Mouse (Mus musculus): ENCODE data around the gene Mdh1. TPM values are rescaled to one million over a fixed set of nuclear protein-coding genes. Genes with fewer than 3 reads are reported as not detected.

The Mdh1 gene
- polyA plus RNA-seq (2015; fragmentation: Nextera tagmentation; extraction: Ambion mirVana), result 667 and 775 TPM in 2 replicates

- Histone ChIP-seq H3K27ac (ENCODE audit: low read depth, low read length) (peak within 1 kb of the TSS; percentile 90), H3K9ac (ENCODE audit: low read depth, low read length) (peak within 1 kb of the TSS; percentile 86), H3K4me1 (ENCODE audit: control insufficient read depth, insufficient read depth, low read depth, low read length) (peaks cover 25% of the 10 kb centered on the region), H3K4me3 (ENCODE audit: low read length) (peak within 1 kb of the TSS; percentile 83), H3K9me3 (ENCODE audit: control insufficient read depth, low read length) (no peaks in the 10 kb centered on the region), H3K27me3 (replicated peaks; ENCODE audit: control insufficient read depth, insufficient read depth, low read length) (no peaks in the 10 kb centered on the region), H3K36me3 (ENCODE audit: control insufficient read depth, insufficient read depth, low read length) (no peaks in the 10 kb centered on the region), H3K4me2 (ENCODE audit: low read length) (peak within 1 kb of the TSS; percentile 76)
- WGBS, result under 1% methylated on average over 42 of the region's 42 CpGs
- peak; percentile 99 for ATAC-seq
These were observed at the start of gene Mdh1, which contains the start of gene Wdpcp for GRCm38 (mm10) chr11:21571700-21572381. Mdh1 (minus strand) TSS chr11:21572367. Wdpcp (plus strand) TSS chr11:21572235.

- Histone ChIP-seq H3K4me2 (ENCODE audit: low read length) (no peak overlapping the region), H3K4me3 (ENCODE audit: low read length) (no peak overlapping the region), H3K9ac (ENCODE audit: low read depth, low read length) (no peak overlapping the region), H3K9me3 (ENCODE audit: control insufficient read depth, low read length) (no peaks in the 10 kb centered on the region), H3K27me3 (replicated peaks; ENCODE audit: control insufficient read depth, insufficient read depth, low read length) (no peaks in the 10 kb centered on the region), H3K27ac (ENCODE audit: low read depth, low read length) (no peak overlapping the region), H3K4me1 (ENCODE audit: control insufficient read depth, insufficient read depth, low read depth, low read length) (no peaks in the 10 kb centered on the region), H3K36me3 (ENCODE audit: control insufficient read depth, insufficient read depth, low read length) (no peaks in the 10 kb centered on the region)
- no peak for ATAC-seq
These were observed 43.7 kb upstream of the Mdh1 start for GRCm38 (mm10) chr11:21615915-21616314.

DNA sequence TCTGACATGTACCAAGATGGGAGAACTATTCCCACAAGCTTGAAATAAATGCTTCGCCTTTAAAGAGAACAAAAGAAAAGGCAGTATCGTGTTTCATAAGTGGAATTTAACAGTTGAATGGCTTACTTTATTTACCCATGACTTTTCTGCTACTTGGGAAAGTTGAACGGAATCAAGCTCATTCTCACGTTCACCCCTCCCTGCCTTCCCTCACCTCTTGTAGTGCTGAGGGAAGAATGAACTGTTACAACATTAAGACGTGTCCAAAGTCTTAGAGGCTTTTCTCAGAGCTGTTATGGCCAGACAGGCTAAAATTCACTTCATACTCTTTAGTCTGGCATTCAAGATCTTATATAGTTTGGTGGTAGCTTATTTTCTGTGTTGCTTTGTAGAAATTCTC, 30.3 kb upstream of the Mdh1 start:
- no peaks in the 10 kb centered on the region for H3K36me3 ChIP-seq (ENCODE audit: control insufficient read depth, insufficient read depth, low read length)
- H3K4me2 ChIP-seq (ENCODE audit: low read length), result no peak overlapping the region
- no peaks in the 10 kb centered on the region for H3K4me1 ChIP-seq (ENCODE audit: control insufficient read depth, insufficient read depth, low read depth, low read length)
- no peak for ATAC-seq
- WGBS, result 67% methylated on average over 5 of the region's 5 CpGs
- H3K4me3 ChIP-seq (ENCODE audit: low read length), result no peak overlapping the region
- H3K27ac ChIP-seq (ENCODE audit: low read depth, low read length), result no peak overlapping the region
- H3K9ac ChIP-seq (ENCODE audit: low read depth, low read length), result no peak overlapping the region
- H3K9me3 ChIP-seq (ENCODE audit: control insufficient read depth, low read length), result no peaks in the 10 kb centered on the region
- H3K27me3 ChIP-seq (replicated peaks; ENCODE audit: control insufficient read depth, insufficient read depth, low read length), result no peaks in the 10 kb centered on the region

- Histone ChIP-seq H3K9me3 (ENCODE audit: control insufficient read depth, low read length) (no peaks in the 10 kb centered on the region), H3K27ac (ENCODE audit: low read depth, low read length) (no peak overlapping the region), H3K9ac (ENCODE audit: low read depth, low read length) (no peak overlapping the region), H3K36me3 (ENCODE audit: control insufficient read depth, insufficient read depth, low read length) (no peaks in the 10 kb centered on the region), H3K4me1 (ENCODE audit: control insufficient read depth, insufficient read depth, low read depth, low read length) (no peaks in the 10 kb centered on the region), H3K4me2 (ENCODE audit: low read length) (no peak overlapping the region), H3K27me3 (replicated peaks; ENCODE audit: control insufficient read depth, insufficient read depth, low read length) (no peaks in the 10 kb centered on the region), H3K4me3 (ENCODE audit: low read length) (no peak overlapping the region)
- WGBS, result 42% methylated on average over 1 of the region's 1 CpGs
- no peak for ATAC-seq
These were observed 11.1 kb upstream of the Mdh1 start for GRCm38 (mm10) chr11:21583286-21583685.

- Histone ChIP-seq H3K4me1 (ENCODE audit: control insufficient read depth, insufficient read depth, low read depth, low read length) (no peaks in the 10 kb centered on the region), H3K27ac (ENCODE audit: low read depth, low read length) (no peak overlapping the region), H3K9me3 (ENCODE audit: control insufficient read depth, low read length) (no peaks in the 10 kb centered on the region), H3K9ac (ENCODE audit: low read depth, low read length) (no peak overlapping the region), H3K36me3 (ENCODE audit: control insufficient read depth, insufficient read depth, low read length) (no peaks in the 10 kb centered on the region), H3K27me3 (replicated peaks; ENCODE audit: control insufficient read depth, insufficient read depth, low read length) (no peaks in the 10 kb centered on the region), H3K4me3 (ENCODE audit: low read length) (no peak overlapping the region), H3K4me2 (ENCODE audit: low read length) (no peak overlapping the region)
- ATAC-seq, result no peak
- WGBS, result 80% methylated on average over 7 of the region's 7 CpGs
These were observed 9.3 kb upstream of the Mdh1 start for GRCm38 (mm10) chr11:21581472-21581871.

GRCm38 (mm10) chr11:21570973-21571372, 1.2 kb downstream of the Mdh1 start:
- H3K27me3 ChIP-seq (replicated peaks; ENCODE audit: control insufficient read depth, insufficient read depth, low read length), result no peaks in the 10 kb centered on the region
- peak overlapping the region; percentile 90; the same call in 1 of the 2 replicates for H3K27ac ChIP-seq (ENCODE audit: low read depth, low read length)
- peaks cover 6% of the 10 kb centered on the region for H3K36me3 ChIP-seq (ENCODE audit: control insufficient read depth, insufficient read depth, low read length)
- no peaks in the 10 kb centered on the region for H3K9me3 ChIP-seq (ENCODE audit: control insufficient read depth, low read length)
- peak overlapping the region; percentile 83 for H3K4me3 ChIP-seq (ENCODE audit: low read length)
- H3K4me1 ChIP-seq (ENCODE audit: control insufficient read depth, insufficient read depth, low read depth, low read length), result peaks cover 25% of the 10 kb centered on the region
- H3K9ac ChIP-seq (ENCODE audit: low read depth, low read length), result peak overlapping the region; percentile 86
- ATAC-seq, result no peak
- H3K4me2 ChIP-seq (ENCODE audit: low read length), result peak overlapping the region; percentile 76
- WGBS, result 12% methylated on average over 10 of the region's 10 CpGs

DNA sequence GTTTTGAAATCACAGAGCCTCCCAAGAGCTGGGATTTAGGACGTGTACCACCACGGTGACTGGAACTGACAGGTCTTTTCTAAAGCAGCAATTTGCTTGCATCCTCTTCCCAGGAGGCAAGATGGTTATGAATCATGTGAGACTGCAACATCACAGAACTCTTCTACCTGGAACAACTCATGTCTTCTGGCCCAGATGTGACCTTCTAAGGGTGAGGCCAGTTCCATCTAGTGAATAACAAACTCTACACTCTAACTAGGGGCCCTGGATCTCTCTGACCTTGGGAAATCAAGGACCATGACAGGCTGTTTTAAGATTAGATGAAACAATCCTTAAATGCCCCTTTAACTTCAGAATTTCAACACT, 2.1 kb downstream of the Mdh1 start:
- Histone ChIP-seq H3K27ac (ENCODE audit: low read depth, low read length) (0 out of 2 replicates have a peak overlapping the region, but pooled peaks have one; percentile 34), H3K9ac (ENCODE audit: low read depth, low read length) (no peak overlapping the region), H3K4me2 (ENCODE audit: low read length) (peak overlapping the region; percentile 45), H3K4me3 (ENCODE audit: low read length) (peak overlapping the region; percentile 6; the same call in 1 of the 2 replicates), H3K9me3 (ENCODE audit: control insufficient read depth, low read length) (no peaks in the 10 kb centered on the region), H3K4me1 (ENCODE audit: control insufficient read depth, insufficient read depth, low read depth, low read length) (peaks cover 25% of the 10 kb centered on the region), H3K27me3 (replicated peaks; ENCODE audit: control insufficient read depth, insufficient read depth, low read length) (no peaks in the 10 kb centered on the region), H3K36me3 (ENCODE audit: control insufficient read depth, insufficient read depth, low read length) (peaks cover 12% of the 10 kb centered on the region)
- ATAC-seq, result no peak
- WGBS, result 43% methylated on average over 2 of the region's 2 CpGs

DNA sequence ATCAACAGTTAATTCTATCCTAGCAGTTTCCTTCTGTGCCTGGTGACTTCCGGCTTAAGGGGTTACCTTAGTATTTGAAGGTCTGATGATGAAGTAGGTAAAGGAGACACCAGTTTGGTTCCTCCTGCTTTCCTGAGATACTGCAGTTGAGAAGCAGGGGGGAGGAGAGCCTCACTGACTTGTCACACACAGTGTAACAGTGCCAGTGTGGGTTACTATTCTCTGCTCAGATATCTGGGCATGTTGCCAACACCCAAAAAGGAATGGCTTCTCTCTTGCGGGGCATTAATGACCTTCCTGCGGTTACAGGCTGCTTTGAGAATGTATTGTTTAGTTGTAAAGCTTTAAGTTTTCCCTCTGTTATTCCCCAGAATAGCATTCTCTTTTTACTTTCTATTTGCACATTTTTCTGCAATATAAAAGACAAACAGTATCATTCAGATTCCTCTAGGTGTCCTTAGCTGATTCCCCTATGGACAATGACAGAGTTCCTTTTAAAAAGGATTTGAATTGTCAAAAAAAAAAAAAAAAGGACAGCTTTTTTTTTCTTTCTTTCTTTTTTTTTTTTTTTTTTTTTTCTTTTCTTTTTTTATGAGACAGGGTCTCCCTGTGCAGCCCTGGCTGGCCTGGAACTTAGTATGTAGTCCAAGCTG, 2.6 kb downstream of the Mdh1 start:
- peaks cover 16% of the 10 kb centered on the region for H3K36me3 ChIP-seq (ENCODE audit: control insufficient read depth, insufficient read depth, low read length)
- H3K9me3 ChIP-seq (ENCODE audit: control insufficient read depth, low read length), result no peaks in the 10 kb centered on the region
- H3K27ac ChIP-seq (ENCODE audit: low read depth, low read length), result peak overlapping the region; percentile 34; the same call in 1 of the 2 replicates
- H3K4me1 ChIP-seq (ENCODE audit: control insufficient read depth, insufficient read depth, low read depth, low read length), result peaks cover 25% of the 10 kb centered on the region
- H3K27me3 ChIP-seq (replicated peaks; ENCODE audit: control insufficient read depth, insufficient read depth, low read length), result no peaks in the 10 kb centered on the region
- peak overlapping the region; percentile 2; the same call in 1 of the 2 replicates for H3K4me3 ChIP-seq (ENCODE audit: low read length)
- no peak overlapping the region for H3K9ac ChIP-seq (ENCODE audit: low read depth, low read length)
- ATAC-seq, result no peak
- 40% methylated on average over 3 of the region's 3 CpGs for WGBS
- peak overlapping the region; percentile 45 for H3K4me2 ChIP-seq (ENCODE audit: low read length)

- 63% methylated on average over 5 of the region's 5 CpGs for WGBS
These were observed 3.2 kb downstream of the Mdh1 start for GRCm38 (mm10) chr11:21569002-21569401.

More at GRCm38 (mm10) chr11:21569002-21569401, 3.2 kb downstream of the Mdh1 start:
- peaks cover 25% of the 10 kb centered on the region for H3K4me1 ChIP-seq (ENCODE audit: control insufficient read depth, insufficient read depth, low read depth, low read length)
- peaks cover 17% of the 10 kb centered on the region for H3K36me3 ChIP-seq (ENCODE audit: control insufficient read depth, insufficient read depth, low read length)
- no peak for ATAC-seq
- H3K4me3 ChIP-seq (ENCODE audit: low read length), result no peak overlapping the region
- H3K4me2 ChIP-seq (ENCODE audit: low read length), result peak overlapping the region; percentile 32
- H3K9ac ChIP-seq (ENCODE audit: low read depth, low read length), result no peak overlapping the region
- no peaks in the 10 kb centered on the region for H3K9me3 ChIP-seq (ENCODE audit: control insufficient read depth, low read length)
- no peaks in the 10 kb centered on the region for H3K27me3 ChIP-seq (replicated peaks; ENCODE audit: control insufficient read depth, insufficient read depth, low read length)
- H3K27ac ChIP-seq (ENCODE audit: low read depth, low read length), result no peak overlapping the region
